Mouse (Mus musculus): ENCODE measurements around the gene Dnah12.
"Not testable (repeated sequence)": the region's sequence is repeated elsewhere in the genome, so short reads cannot be mapped to it uniquely, and the experiment has no call there.

Dnah12 gene

GRCm38 (mm10) chr14:26890777-26891176, 197.7 kb downstream of the Dnah12 start:
- no peak for DNase-seq

DNA sequence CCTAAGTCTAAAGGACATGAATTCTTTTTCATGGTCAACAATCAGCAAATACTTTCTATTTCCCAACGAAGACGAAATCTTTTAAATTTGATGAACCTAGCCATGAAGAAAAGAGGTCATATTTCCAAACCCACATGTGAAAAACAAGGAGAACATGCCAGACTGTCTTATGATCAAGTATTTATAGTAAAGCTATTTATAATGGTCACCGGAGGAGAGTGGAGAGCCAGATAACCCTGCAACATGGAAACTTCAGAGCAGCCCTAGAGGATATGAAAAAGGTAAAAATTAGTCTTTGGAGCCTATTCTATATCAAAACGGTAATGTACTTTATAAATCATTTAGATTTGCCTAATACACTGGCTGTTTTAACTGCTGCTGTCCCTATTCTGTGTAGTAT, 201.3 kb downstream of the Dnah12 start, which contains the start of gene Asb14:
TSS of gene Asb14 (plus strand) at position 166 of the 400 bp plus-strand sequence.
- no peak for DNase-seq

GRCm38 (mm10) chr14:26899490-26899889, 206.4 kb downstream of the Dnah12 start:
- no peak for DNase-seq

DNA sequence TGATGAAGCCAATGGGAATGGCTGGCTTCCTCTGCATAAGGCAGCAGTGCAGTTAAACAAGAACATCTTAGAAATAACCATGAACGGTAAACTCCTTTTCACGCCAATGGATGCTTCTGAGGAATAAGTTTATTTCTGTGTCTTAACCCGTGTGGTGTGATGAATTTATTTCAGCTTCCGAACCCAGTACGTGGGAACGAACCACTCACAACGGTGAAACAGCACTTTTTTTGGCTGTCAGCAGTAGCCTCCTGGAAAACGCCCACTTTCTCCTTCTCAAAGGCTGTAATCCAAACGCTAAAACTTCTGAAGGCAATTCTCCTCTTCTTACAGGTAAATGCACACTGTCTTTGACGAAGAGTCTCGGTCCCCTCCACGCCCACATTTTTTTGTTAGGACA, 207.8 kb downstream of the Dnah12 start:
- no peak for DNase-seq

DNA sequence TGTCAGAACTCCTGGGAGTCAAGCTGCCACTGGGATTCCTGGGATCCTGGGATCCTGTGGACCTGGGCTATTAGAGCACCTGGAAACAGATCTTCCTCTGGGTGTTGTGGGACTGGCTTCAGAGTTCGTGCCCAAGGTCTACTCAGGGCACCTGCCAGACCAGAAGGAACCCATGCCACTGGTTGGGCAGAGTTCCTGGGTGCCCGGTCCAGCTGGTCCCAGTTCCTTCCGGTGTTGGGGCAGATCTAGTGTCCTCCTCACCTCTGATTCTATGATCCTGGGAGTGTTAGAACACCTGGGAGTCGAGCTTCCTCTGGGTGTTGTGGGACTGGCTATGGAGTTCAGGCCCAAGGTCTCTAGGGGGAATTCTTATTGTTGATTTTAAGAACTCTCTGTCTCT, 214.3 kb downstream of the Dnah12 start:
- no peak for DNase-seq

DNA sequence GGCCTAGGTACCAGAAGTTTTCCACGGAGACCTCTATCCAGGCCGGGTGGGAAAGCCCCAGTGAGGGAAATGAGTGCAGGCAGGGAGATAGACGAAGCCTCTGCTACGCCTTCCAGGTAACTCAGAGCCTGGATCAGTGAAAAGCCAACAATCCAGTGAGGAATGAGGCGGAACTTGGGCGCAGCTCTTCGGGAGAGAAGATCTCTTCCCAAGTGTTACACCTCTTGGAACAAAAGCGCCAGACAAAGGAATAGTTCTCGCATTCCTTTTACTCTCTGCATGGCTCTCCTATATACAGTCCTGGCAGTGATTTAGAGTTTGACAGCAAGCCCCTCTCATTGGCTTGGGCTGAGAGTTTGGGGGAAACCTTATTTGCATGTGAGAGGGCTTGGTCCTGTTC, 217.4 kb downstream of the Dnah12 start:
- not testable (repeated sequence) for DNase-seq

- peak; percentile 52 to 59 for DNase-seq
These were observed 218.1 kb downstream of the Dnah12 start for GRCm38 (mm10) chr14:26911201-26911600.

DNA sequence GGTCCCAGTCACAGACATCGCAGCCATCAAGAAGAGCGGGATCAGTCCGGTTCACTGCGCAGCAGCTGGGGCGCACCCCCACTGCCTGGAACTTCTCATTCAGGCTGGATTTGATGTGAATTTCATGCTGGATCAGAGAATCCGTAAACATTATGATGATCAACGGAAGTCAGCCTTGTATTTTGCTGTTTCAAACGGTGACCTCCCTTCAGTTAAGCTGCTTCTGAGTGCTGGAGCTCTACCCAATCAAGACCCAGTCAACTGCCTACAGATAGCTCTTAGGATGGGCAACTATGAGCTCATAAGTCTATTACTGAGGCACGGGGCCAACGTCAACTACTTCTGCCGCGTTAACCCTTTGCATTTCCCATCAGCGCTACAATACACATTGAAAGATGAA, 218.8 kb downstream of the Dnah12 start:
- no peak for DNase-seq

- no peak for DNase-seq
These were observed 220.7 kb downstream of the Dnah12 start for GRCm38 (mm10) chr14:26913681-26914268.

GRCm38 (mm10) chr14:26919310-26919709, 226.2 kb downstream of the Dnah12 start:
- DNase-seq, result no peak

GRCm38 (mm10) chr14:26923702-26924421, 230.8 kb downstream of the Dnah12 start:
- DNase-seq, result no peak

GRCm38 (mm10) chr14:26934891-26935290, 241.8 kb downstream of the Dnah12 start:
- peak; percentile 45 to 67 for DNase-seq

- no peak for DNase-seq
These were observed 242.5 kb downstream of the Dnah12 start for GRCm38 (mm10) chr14:26935558-26935957.

Measured in kidney, postnatal 25 days (tissue).